In the genomic region with DNA sequence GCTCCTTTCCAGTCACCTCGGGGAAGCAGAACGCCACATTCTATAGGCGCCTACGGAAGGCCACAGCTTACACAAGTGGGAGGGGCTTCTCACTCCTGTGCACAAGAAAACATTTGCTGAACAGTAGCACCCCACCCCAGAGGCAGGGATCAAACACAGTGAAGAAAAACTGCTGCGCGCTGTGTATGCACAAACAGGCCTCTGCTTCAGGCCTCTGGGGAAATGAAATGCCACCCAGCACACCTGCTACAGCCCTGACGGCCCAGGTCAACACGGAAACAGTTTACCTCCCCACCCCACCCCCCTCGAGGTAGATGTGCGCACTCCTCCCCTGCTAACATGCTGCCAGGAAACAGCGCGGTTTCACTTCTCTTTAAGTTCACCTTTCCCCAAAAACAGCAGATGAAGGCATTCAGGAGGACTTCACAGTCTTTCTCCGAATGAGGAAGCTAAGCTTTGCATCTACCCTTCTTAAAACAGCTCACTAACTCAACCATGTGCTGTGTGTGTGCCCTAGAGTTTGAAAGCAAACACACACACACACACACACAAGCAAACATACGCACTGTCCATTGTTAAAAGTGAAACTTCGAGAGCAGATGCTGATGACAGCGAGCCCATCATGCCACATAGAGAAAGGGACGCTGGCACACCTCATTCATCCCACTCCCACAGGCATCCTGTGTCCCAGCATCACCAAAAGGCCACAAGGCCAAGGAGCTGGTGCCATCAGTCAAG, we compare ENCODE assay signal across 9 mouse cellular contexts. TPM values are rescaled to one million over a fixed set of nuclear protein-coding genes. Genes with fewer than 3 reads are reported as not detected.
DNase-seq lines count a peak whose midpoint lies in the region; ATAC-seq and TF ChIP-seq lines count a peak whose summit lies in the region.
"Had no signal": no experiment of that assay in that cellular context is flagged by ENCODE, and none has a peak within 500 bp of the region (broad histone marks: within the 10 kb centered on the region; RNA-seq: fewer than 3 reads in every experiment).

No protein-coding gene starts in this region.

- TF ChIP-seq EP300 in MEL (IDR thresholded peaks at IDR 0.05; ENCODE audit: low read depth in 1 of 2, low read length in 2 of 2): no peak

- peak; percentile 84 for DNase-seq in CD4-positive, CD25-positive, alpha-beta regulatory T cell, adult 2 months (ENCODE audit: low read depth, low spot score)
- peak; percentile 82 for DNase-seq in MEL (ENCODE audit: low read depth, low spot score)
- no peak for DNase-seq in cerebellum, postnatal 36 days
- DNase-seq in urinary bladder, postnatal 14 days (ENCODE audit: low spot score): no peak
- DNase-seq in cerebellum, adult 11-12 months: no peak
- DNase-seq in kidney, postnatal 4 days: no peak

- ATAC-seq in inflammation-experienced regulatory T-cells, adult 6 months: peak; percentile 75

- TF ChIP-seq RAD21 in MEL (IDR thresholded peaks at IDR 0.05; ENCODE audit: low read depth, low read length): no peak

- no peak; a peak in 1 of 4 replicates for TF ChIP-seq POLR2A in MEL (IDR thresholded peaks at IDR 0.05; ENCODE audit: control insufficient read depth in 1 of 2, insufficient read depth in 1 of 2, low read depth in 1 of 2, low read length in 2 of 2, poor library complexity in 1 of 2)

- peak overlapping the region; percentile 66 for H3K9ac ChIP-seq in MEL (ENCODE audit: control insufficient read depth, low read depth, low read length, poor library complexity, severe bottlenecking)
- H3K9ac ChIP-seq: embryonic facial prominence, embryonic 13.5 days had no signal

- H3K4me3 ChIP-seq in MEL (ENCODE audit: control insufficient read depth in 1 of 2, insufficient read depth in 1 of 2, low read depth in 2 of 2, low read length in 2 of 2): peak overlapping the region; percentile 29 to 40; a peak in 3 of 4 replicates
- peak overlapping the region; percentile 88 for H3K4me3 ChIP-seq in megakaryocyte, embryonic 14.5 days (replicated peaks)
- H3K4me3 ChIP-seq: embryonic facial prominence, embryonic 13.5 days had no signal

- no peaks in the 10 kb centered on the region for H3K27me3 ChIP-seq in MEL (ENCODE audit: control insufficient read depth in 1 of 2, insufficient read depth in 2 of 2, low read length in 2 of 2)
- no peaks in the 10 kb centered on the region for H3K27me3 ChIP-seq in megakaryocyte, embryonic 14.5 days (replicated peaks)
- H3K27me3 ChIP-seq: embryonic facial prominence, embryonic 13.5 days had no signal

- peak overlapping the region; percentile 91 for H3K27ac ChIP-seq in MEL (ENCODE audit: control insufficient read depth, low read depth, low read length)
- H3K27ac ChIP-seq: embryonic facial prominence, embryonic 13.5 days had no signal

- H3K79me2 ChIP-seq in MEL (ENCODE audit: control insufficient read depth, insufficient read depth, low read length, poor library complexity): peaks cover 89% of the 10 kb centered on the region

- H3K9me3 ChIP-seq in MEL (replicated peaks; ENCODE audit: insufficient read depth, low read length): no peaks in the 10 kb centered on the region
- H3K9me3 ChIP-seq in megakaryocyte, embryonic 14.5 days: no peaks in the 10 kb centered on the region
- H3K9me3 ChIP-seq: embryonic facial prominence, embryonic 13.5 days had no signal

- H3K36me3 ChIP-seq in MEL (ENCODE audit: control insufficient read depth in 1 of 2, insufficient read depth in 2 of 2, low read length in 2 of 2): peaks cover 0 to 65% of the 10 kb centered on the region in 2 experiments; a peak in 3 of 4 replicates
- peaks cover 51% of the 10 kb centered on the region for H3K36me3 ChIP-seq in megakaryocyte, embryonic 14.5 days (replicated peaks; ENCODE audit: low read length)

- H3K4me1 ChIP-seq in MEL (ENCODE audit: control insufficient read depth in 1 of 2, insufficient read depth in 2 of 2, low read length in 2 of 2): peaks cover 33 to 74% of the 10 kb centered on the region in 2 experiments
- peaks cover 99% of the 10 kb centered on the region for H3K4me1 ChIP-seq in megakaryocyte, embryonic 14.5 days

- no peak for TF ChIP-seq CTCF in MEL (IDR thresholded peaks at IDR 0.05 in 2 of 3, conservative IDR thresholded peaks at IDR 0.05 in 1 of 3; ENCODE audit: control insufficient read depth in 1 of 3, insufficient read depth in 1 of 3, low read depth in 2 of 3, low read length in 3 of 3, poor library complexity in 1 of 3, severe bottlenecking in 1 of 3)

TF ChIP-seq in MEL, 35 proteins besides CTCF, POLR2A, EP300 and RAD21:
- peak; percentile 65; the same call in 1 of the 2 replicates for TF ChIP-seq CHD1 (IDR thresholded peaks at IDR 0.05; ENCODE audit: low read depth, low read length)
- TF ChIP-seq CHD2 (IDR thresholded peaks at IDR 0.05; ENCODE audit: low read length): no peak
- TF ChIP-seq ZMIZ1 (IDR thresholded peaks at IDR 0.05; ENCODE audit: low read depth, low read length): no peak
- TF ChIP-seq ETS1 (IDR thresholded peaks at IDR 0.05; ENCODE audit: low read depth, low read length): peak; percentile 42; the same call in 1 of the 2 replicates
- peak; percentile 71 for TF ChIP-seq MXI1 (IDR thresholded peaks at IDR 0.05; ENCODE audit: low read depth, low read length)
- TF ChIP-seq SIN3A (IDR thresholded peaks at IDR 0.05; ENCODE audit: low read length): peak; percentile 80
- peak; percentile 84 for TF ChIP-seq MAX (IDR thresholded peaks at IDR 0.05; ENCODE audit: low read length)
- TF ChIP-seq MYC (IDR thresholded peaks at IDR 0.05; ENCODE audit: low read depth, low read length): peak; percentile 90
- no peak for TF ChIP-seq BHLHE40 (IDR thresholded peaks at IDR 0.05; ENCODE audit: borderline replicate concordance, low read depth, low read length)
TF ChIP-seq in MEL: peak in this region for 6.

RNA-seq across cellular contexts. Expression of gene Stk24, which starts 13.7 kb away (rescaled TPM):
- 60.5 and 62.5 TPM in 2 replicates for total RNA-seq in MEL (2012; rRNA removed)
- 10 to 100 TPM in 1 of 2 experiments, not detected in 1; 79.3 TPM for polyA plus RNA-seq in MEL (2012; ENCODE audit: insufficient read depth in 1 of 2, insufficient read length in 2 of 2, low read depth in 1 of 2, low replicate concordance in 2 of 2, missing spikeins in 1 of 2)
- 10 to 100 TPM; 54.0 to 65.8 (median 54.6) TPM for polyA plus RNA-seq in inflammation-experienced regulatory T-cells, adult 6 months (2017; shearing (Covaris generic))
- 37.4 and 52.9 TPM in 2 replicates for polyA plus RNA-seq in megakaryocyte, embryonic 14.5 days (2012; ENCODE audit: insufficient read depth, low replicate concordance)

Comparison
In these comparisons a context has a peak if more than half of its experiments do, and no peak if none do; other contexts are left out.
1. DNase-seq: peak in CD4-positive, CD25-positive, alpha-beta regulatory T cell, adult 2 months (single experiment) and MEL (single experiment); none in cerebellum, postnatal 36 days (0 of 2), urinary bladder, postnatal 14 days (single experiment), cerebellum, adult 11-12 months (single experiment) and kidney, postnatal 4 days (0 of 2).